Mouse (Mus musculus) ES-Bruce4 (cell line): Measurements from ENCODE around the gene Olfr1432.

Experiments
- CTCF ChIP-seq: IDR thresholded peaks from one replicate; pipeline ENCODE4 v1.8.1; 2011; ENCODE audit warnings: low read depth, low read length
- EP300 ChIP-seq: IDR thresholded peaks from 2 replicates; pipeline ENCODE4 v1.6.1; 2011; ENCODE audit warnings: low read depth, low read length; ENCODE audit not compliant: insufficient read depth
- POLR2A ChIP-seq: IDR thresholded peaks from one replicate; pipeline ENCODE4 v1.8.1; 2011; ENCODE audit warnings: low read length; ENCODE audit not compliant: insufficient read depth

DNA sequence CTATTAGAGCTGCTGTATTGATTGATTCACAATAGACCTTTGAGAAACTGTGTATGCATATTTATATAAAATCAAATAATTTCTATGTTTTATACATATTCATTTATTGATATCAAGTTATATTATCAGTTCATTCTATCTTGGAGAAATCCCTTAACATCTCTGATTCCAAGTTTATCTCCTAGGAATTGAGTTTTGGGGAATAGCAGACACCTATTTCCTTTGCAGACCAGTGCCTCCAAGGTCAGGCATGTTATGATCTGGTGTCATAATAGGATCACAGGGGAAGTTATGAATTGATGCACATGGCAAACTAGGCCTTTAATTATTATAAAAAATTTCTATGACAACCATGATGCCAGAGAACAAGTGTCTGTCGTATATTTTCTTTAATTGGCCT lies 32.1 kb downstream of the Olfr1432 start, which contains the start of gene Olfr1431:
- TF ChIP-seq EP300, result no peak
- no peak for TF ChIP-seq CTCF
- TF ChIP-seq POLR2A, result no peak
